Mouse (Mus musculus) left cerebral cortex, adult 18-20 months (tissue): ENCODE data around the gene Acadvl. TPM values are rescaled to one million over a fixed set of nuclear protein-coding genes. Genes with fewer than 3 reads are reported as not detected.
A peak's percentile ranks its signal among the peaks of the same experiment; 100 is the strongest.
"Not testable (repeated sequence)": the region's sequence is repeated elsewhere in the genome, so short reads cannot be mapped to it uniquely, and the experiment has no call there.

ENCODE experiments used
- DNase-seq, 2 experiments: peaks; one replicate each; pipeline ENCODE4 v3.0.0; 2021 to 2022; ENCODE audit warnings: low spot score in 2 of 2, mixed read lengths in 1 of 2
- total RNA-seq, 2 experiments: library from RNA; stranded (reverse); gene quantifications; 2 replicates each; pipeline ENCODE4 v1.2.3; 2021

The Acadvl gene
- total RNA-seq, 2 experiments from 2014 or later = 55.6 to 57.9 TPM

DNA sequence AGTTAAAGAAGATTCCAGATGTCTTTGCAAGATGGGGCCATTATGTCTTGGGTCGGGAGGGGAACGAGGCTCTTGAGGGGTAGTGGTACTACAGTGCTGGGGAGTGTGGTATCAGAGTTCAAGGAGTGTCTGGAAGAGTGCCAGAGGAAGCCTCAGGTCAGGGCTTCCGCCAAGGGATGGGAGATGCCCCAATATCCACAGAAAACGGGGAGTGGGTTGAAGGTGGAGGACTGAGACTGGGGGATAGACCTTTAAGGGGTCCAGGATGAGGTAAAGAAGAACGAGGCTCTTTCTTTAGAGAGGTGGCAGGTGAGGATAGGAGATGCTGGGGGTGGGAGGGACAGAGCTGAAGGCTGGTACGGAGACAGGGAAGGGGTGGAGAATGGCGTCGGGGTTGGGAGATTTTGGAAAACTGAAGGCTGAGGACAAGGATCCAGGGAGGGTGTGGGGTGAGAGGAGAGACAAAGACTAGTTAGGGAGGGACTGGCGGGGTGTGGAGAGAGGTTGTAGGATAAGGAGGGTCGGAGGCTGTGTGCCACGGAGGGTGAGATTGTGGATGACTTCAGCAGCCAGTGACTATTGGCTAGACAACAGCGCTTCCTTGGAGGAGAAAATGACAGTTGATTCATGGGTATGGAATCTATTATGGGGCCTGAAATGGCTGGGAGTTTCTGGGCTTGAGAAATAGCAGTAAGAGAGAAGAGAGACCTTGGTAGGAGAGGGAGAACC lies 13.4 kb upstream of the Acadvl start:
- DNase-seq = no peak

DNA sequence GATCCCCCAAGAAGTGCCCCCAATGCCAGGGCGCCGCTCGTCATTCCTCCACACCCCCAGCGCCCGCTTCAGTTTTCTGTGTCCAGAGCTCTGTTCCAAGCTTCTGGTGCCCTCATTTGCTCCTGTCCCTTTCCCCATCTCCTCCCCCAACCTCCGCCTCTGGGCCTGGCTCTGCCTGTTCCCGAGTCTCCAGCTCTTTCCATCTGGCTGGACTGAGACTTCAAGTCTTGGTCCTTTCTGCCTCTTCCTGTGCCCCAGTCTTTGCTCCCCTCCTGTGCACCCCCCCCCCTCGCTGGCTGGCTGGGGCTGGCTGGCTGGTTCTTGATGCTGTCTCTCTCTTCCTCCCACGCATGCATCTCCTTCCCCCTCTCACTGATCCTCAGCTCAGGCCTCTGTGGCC lies 12.2 kb upstream of the Acadvl start:
- peak; percentile 42 to 61 for DNase-seq

DNA sequence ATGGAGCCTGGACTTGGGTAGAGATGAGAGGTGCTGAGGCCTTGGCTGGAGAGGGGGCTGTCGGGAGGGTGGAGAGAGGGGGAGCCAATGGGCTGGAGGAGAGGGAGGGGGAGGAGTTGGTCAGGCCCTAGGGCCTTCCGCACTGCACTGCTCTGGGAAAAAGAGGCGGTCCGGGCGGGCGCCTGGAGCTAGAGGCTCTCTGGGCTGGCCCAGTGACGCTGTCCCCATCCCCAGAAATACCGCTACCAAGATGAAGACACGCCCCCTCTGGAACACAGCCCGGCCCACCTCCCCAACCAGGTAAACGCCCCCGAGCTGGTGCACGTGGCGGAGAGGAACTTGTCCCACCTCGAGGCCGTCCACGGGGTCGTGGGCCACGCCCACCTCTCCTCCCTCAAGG lies 11.5 kb upstream of the Acadvl start:
- DNase-seq = no peak

DNA sequence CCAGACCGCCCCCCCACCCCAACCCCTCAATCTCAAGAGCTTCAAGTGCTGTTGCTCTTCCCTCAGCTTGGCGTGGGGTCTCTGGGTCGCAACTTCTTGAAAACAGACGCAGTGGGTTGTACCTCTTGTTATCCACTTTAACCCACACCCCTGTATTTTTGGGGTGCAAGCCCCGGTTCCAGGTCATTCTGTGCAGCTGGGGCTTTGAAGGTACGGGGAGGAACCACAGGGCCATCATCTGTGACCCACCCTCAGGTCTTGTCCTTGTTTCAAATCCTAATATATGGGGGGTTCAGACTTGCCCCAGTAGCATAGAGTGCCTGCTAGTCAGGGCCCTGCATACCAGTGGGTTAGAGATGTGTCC lies 8.9 kb upstream of the Acadvl start:
- DNase-seq = no peak

DNA sequence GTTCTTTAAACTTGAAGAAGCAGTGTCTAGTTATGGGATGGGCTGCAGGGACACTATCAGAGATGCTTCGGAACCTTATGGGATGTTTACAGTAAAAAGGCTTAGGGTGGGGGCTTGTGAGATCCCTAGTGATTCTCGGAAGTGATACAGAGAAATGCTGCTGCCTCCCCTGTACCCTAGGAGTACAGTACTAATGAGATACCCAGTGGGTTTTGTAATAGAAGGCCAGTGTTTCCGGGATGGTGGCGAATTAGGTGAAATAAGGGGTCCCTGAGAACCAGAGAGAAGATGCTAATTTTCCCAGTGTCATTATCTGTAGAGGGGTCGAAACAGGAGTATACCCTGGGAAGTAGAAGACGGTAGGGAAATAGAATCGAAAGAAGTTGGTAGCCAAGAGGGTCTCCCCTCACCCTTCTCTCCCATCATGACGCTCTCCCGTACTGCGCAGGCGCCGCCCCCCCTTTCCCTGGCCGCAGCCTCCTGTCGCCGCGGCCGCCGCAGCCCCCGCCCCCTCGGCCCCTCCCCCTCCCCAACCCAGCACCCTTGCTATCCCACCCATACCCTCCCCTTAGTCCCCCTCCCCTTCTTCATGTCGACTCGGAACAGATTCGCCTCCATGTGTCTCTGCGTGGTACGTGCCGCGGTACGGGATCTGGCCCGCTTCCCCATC lies 8.4 kb upstream of the Acadvl start:
- peak in 1 of 2 experiments; percentile 58 for DNase-seq

DNA sequence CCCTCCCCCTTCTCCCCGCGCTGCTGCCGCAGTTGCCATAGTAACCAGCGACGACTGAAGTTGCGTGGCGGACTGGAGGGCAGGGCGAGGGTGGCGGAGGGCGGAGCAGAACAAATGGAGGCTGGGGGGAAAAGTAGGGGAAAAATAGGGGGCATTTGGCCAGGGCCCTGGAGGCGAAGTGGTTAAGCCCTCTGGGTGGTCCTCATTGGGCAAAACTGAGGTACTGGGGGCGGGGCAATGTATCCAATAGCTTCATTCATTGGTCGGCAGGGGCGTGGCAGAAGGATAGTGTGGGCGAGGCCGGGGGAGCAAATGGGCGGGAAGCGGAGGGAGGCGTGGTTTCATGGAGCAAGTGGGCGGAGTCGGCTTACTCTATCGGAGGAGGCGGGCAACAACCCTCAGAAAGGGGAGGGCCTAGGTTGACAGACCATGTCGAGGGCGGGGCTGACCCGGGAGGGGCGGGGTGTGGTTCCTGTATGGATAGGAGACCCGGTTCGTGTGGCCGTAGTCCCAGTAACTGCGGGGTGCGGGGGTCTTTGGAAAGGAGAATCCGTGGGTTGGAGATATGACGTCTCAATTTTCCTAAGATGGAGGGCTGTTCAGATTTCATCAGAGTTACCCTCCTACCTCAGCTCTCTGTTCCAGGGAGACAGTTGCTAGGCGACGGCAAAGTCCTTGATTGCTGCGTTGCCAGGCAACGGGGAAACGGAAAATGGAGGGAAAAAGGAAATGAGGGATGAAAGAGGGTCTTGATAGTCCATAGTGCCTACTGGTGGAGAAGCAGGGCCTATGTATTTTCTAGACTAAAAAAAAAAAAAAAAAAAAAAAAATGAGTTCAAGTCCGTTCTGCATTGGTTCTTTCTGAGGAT lies 6.3 kb upstream of the Acadvl start:
- peak; percentile 94 to 95 for DNase-seq

DNA sequence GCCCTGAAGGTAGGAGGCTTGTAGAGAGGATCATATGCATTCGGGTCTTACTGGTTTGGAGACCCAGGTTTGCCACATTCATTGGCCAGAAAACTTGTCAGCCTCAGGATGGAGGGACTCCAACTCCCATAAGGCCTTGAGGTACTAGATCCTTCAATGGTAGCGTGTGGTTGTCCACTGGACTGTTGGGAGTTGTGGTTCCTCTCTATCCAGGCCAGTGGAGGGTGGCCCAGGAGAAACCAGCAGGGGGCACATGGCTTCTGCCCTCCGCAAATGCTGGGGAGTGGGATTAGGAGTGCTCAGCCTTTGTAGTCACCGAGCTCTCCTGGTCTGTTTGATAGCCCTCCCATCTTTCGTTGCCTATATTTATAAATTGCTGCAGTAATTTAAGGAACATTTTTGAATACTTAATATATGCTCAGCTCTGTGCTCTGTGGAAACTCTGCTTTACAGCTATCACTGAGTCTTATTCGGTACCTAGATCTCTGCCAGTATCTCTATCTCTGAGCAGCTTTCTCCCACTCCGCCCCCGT lies 5.6 kb upstream of the Acadvl start:
- DNase-seq = peak; percentile 69 to 74

DNA sequence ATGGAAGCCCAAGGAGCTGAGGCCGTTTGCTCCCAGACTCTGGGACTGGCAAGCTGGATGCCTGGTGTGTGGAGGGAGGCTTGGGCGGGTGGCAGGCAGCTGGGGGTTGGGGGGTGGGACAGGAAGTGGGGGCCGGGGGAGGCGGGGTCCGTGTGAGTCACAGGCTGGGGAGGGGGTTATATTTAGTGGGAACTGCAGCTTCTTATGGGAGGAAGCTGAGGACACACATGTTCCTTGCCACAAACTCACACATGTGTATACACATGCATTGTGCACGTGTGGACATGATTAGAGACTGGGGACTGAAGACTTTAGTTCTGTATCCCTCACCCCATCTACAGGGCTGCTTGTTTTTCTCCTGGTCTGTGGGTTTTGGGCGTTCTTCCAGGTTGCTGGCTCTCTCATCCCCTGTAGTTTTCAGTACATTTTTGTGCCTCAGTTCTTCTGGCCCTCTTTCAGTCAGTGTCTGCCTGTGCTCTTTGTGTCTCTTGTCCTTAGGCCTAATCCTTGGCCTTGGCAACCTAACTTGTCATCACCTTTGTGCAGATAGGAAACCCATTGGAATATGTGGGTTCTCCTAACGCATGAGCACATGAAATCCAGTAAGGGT lies 4.9 kb upstream of the Acadvl start:
- peak in 1 of 2 experiments; percentile 44 for DNase-seq

DNA sequence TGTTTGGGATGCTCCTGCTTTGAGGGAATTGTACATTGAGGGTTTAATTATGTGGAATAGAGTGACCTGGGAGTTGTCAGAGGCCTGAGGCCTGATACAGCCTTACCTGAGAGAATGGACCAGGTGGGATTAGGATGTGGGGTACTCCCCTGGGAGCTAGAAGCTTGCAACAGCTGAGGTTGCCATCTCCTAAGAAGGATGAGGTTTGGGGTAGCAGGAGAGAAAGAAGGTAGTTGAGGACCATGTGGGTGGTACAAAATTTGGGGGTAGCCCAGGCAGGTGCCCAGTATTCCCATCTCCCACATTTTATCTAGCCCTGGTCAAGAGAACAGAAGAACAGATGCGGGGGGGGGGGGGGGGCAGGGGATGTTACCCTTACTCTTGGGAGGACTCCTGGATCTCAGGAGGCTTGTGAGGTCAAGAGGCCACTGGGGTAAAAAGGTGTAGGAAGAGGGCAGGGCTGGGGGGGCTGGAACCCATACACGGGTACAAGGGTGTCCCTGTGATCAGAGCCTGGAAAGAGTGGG lies 4.3 kb upstream of the Acadvl start:
- DNase-seq = no peak

DNA sequence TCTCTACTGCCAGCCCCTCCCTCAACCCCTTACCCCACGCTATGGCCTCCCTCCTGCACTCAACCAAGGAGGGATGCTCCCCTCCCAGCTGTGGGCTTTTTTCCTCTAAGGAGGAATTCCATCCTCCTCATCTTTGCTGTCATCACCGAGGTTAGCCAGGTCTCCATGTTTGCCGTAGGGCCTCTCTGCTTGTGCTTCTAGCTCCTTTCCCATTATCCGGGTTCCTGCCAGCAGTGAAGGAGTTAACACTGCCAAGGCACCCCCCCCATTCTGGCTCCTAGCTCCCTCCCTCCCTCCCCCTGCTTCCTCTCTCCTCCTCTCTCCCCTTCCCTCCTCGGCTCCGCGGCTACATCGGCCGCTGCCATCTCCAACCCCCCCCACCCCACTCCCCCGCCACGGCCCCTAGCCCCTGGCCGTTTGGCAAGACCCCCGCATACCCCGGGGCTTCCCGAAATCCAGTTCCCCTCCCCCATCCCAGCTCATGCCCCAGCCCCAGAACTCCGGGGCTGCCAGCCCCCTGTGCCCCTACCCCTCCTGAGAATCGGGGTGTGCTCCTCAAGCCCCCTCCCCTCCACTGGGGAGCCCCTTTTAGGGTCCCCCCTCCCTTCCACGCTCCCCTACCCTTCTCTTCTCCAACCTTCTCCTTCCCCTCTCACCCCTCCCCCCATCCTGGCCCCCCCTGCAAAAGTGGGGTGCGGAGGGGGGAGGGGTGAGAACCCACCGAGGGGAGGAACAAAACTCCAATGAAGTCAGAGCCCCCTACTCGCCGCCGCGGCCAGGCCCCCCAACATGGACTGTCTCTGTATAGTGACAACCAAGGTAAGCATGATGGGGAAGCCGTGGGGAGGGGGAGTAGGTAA lies 3.1 kb upstream of the Acadvl start:
- DNase-seq = peak; percentile 71 to 73

DNA sequence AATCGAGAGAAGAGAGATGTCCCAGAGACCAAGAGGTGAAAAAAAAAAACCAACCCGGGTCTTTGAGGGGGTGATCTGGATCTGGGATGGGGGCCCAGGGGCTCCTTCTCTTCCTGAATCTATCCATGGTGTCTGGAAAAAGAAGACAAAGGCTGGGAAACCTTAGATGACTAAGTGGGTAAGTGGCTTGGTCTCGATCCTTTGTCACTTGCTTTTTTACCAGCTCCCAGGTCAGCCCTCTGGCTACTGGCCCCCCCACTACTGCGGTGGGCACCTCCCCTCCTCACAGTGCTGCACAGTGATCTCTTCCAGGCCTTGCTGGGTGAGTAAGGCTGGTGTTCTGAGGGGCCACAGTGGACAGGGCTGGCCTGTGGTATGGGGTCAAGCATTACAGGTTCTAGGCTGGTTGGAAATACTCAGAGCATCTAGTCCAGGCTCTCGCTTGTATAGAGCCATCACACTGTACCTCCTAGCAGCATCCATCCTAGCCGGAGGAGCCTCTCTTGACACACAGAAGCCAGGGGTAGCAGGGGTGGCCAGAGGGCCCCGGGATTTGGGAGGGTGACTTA lies 2.1 kb upstream of the Acadvl start:
- DNase-seq = no peak

DNA sequence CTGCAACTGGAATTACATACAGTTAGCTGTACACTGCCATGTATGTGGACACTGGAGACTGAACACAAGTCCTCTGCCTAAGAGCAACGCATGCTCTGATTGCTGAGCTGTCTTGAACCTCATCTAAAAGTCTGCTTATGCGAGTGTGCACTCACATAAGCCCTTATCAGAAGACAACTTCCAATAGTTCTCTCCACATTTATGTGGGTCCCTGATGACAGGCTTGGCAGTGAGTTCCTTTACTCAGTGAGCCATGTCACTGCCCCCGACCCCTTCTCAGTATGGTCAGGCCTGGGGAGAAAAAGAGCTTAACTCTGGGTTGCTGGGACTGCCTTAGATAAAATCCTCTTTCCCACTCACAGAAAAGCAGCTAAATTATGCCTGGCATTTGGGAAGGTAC lies 1.5 kb upstream of the Acadvl start, which contains the start of gene Dlg4:
Dlg4 (plus strand) TSS at position 274 of the 400 bp plus-strand sequence.
- DNase-seq = no peak

DNA sequence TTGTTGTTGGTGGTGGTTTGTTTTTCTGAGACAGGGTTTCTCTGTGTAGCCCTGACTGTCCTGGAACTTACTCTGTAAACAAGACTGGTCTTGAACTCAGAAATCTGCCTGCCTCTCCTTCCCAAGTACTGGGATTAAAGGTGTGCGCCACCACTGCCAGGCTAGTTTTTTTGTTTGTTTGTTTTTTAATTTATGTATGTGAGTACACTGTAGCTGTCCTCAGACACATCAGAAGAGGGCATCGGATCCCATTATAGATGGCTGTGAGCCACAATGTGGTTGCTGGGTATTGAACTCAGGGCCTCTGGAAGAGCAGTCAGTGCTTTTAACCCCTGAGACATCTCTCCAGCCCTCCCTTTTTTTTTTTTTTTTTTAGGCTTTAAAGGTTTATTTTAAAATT lies 966 bp upstream of the Acadvl start:
- DNase-seq = not testable (repeated sequence)

DNA sequence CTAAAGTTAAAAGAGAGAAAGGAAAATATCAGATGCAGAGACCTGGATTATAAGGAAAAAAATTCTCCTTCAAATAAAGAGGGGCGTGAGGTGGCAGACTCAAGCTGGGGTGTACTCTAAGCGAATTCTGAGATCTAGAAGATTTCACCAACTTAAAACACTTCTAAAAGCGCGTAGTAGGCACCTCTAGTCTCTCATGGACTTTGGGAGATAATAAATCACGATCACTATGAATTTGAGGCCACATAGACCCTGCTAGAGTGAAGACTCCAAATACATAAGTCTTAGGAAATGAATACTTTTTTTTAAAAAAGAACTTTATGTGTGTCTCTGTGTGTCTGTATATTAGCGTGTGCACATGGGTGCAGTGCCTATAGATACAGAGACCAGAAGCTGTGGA lies 466 bp upstream of the Acadvl start:
- DNase-seq = no peak

DNA sequence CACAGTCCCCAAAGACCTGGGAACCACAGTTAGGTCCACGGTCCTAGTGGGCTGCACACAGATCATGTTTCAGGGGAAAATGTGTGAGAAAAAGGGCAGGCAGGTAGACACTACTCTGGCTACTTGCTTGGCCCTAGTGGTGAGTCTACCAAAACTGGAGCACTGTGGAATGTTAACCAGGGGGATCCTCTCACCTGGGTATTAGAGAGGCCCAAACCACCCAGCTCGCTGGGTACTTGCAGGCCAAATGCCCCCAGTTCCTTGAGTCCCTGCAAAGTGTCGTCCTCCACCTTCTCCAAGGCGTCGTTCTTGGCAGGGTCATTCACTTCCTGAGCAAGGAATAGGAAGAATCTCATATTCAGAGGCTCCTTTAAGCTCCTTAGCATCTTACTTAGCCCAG lies 1.2 kb downstream of the Acadvl start:
- DNase-seq = no peak

DNA sequence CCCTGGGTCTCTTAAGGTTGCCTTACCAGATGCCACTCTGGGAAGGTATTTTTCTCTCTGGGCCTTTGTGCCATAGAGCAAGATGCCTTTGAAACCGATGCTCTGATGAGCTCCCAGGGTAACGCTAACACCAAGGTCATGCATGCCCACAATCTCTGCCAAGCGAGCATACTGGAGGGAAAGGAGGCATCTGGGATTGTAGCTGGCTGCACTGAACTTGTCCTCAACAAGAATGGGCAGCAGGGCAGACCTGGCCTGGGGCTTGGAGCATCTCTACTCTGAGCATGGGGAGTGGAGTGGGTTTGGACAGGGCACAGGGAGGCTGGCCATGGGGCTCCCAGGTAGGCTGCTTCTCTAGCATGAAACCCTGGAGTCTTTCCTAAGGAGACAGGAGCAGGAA lies 1.8 kb downstream of the Acadvl start:
- no peak for DNase-seq

DNA sequence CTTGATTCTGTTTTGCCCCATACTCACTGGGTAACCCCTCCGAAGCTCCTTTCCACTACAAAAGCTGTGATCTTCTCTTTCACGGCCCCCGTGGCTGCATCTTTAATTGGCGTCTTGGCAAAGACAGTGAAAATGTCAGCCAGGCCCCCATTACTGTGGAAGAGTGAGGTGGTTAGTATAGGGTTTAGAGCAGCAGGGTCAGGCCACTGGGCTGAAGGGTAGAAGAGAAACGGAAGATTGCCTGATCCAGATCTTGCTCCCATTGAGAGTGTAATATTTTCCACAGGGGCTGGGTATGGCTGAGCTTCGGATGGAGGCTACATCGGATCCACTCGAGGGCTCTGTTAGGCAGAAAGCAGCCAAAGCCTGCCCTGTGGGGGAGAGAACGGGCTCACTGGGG lies 2.3 kb downstream of the Acadvl start:
- DNase-seq = no peak

DNA sequence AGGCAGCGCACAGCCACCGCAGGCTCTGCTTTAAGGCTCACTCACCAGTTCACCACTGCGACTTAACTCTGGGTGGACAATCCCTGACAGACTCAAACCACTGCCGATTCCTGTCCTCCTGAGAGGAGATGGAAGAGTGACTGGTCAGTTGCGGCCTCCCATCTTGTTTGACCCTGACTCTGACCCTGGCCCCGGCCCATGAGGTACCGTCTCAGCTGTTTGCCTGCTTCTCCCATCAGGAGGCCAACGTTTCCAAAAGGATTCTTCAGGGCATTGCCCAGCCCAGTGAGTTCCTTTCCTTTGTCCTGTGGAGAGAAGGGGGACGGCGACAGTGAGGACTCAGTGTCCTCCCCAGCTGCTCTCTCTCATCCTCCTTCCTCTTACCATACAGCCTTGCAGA lies 4.2 kb downstream of the Acadvl start:
- peak in 1 of 2 experiments; percentile 1 for DNase-seq

DNA sequence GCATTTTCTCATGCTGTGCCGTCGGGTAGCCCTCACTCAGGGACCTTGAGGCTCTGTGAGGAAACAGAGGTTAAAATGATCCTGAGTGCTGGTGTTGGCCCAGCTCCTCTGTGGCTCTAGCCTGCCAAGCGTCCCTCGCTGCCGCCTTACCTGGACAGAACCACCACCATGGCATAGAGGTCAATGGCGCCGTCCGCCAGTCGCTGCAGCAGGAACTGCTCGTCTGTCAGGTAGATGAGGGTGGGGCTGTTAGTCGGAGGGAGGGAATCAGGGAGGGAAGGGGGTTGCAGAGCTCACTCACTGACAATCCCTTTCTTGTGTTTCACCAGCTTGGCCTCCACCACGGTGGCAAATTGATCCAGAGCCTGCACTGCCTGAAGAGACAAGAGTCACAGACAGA lies 4.7 kb downstream of the Acadvl start:
- peak in 1 of 2 experiments; percentile 3 for DNase-seq

DNA sequence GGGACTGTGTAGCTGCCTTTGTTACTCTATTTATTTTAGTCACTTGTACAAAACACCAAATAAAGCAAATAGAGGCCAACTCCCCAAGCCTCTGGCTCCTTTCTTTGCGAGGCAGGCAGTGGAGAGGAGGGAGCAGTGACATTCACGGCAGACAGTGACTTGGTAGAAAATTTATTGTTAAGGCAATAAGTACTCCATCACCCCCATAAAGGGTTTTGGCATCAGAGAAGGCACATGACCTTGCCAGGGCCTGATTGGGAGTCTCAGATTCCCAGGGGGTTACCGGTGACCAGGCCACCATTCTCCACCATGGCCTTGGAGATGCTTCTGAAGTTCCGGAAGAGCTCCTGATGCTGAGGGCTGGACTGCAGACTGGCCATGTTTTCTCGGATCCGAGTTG lies 5.2 kb downstream of the Acadvl start:
- peak in 1 of 2 experiments; percentile 1 for DNase-seq
